Mouse (Mus musculus) testis, adult 2 months (tissue): ENCODE measurements around the gene Mknk2.

ENCODE experiments used
- CTCF ChIP-seq: fragments of 200-500 bp; IDR thresholded peaks from 2 replicates; pipeline ENCODE4 v1.5.1; 2012; ENCODE audit warnings: low read depth, mild to moderate bottlenecking, inconsistent platforms, low read length, moderate library complexity; ENCODE audit not compliant: control insufficient read depth, insufficient read depth, insufficient replicate concordance
- POLR2A ChIP-seq: fragments of 200-500 bp; IDR thresholded peaks from 2 replicates; pipeline ENCODE4 v1.6.1; 2012; ENCODE audit warnings: low read depth, mild to moderate bottlenecking, inconsistent platforms, low read length, moderate library complexity; ENCODE audit not compliant: control insufficient read depth

- no peak for TF ChIP-seq CTCF
- no peak for TF ChIP-seq POLR2A
Measured at GRCm38 (mm10) chr10:80710834-80711233, 32.9 kb upstream of the Mknk2 start.
